Mouse (Mus musculus) intestine, postnatal 0 days (tissue): ENCODE data around the gene Mecom. TPM values are rescaled to one million over a fixed set of nuclear protein-coding genes. Genes with fewer than 3 reads are reported as not detected.
A peak's percentile ranks its signal among the peaks of the same experiment; 100 is the strongest.

Experiments used
- ATAC-seq: fragments of 200-750 bp; cut with Nextera tagmentation; 2 replicates; pipeline ENCODE4 v1.8.0; 2017; ENCODE audit warnings: mild to moderate bottlenecking, moderate TSS enrichment, moderate library complexity
- H3K27ac ChIP-seq: fragments of 300-500 bp; sonication (generic); 2 replicates; pipeline ENCODE4 v1.5.1; 2014; ENCODE audit warnings: mild to moderate bottlenecking, low read depth, low read length, moderate library complexity
- H3K27me3 ChIP-seq: fragments of 300-500 bp; sonication (generic); replicated peaks from 2 replicates; pipeline ENCODE4 v1.6.1; 2014; ENCODE audit warnings: low read length, mixed read lengths; ENCODE audit not compliant: control insufficient read depth, insufficient read depth
- H3K36me3 ChIP-seq: fragments of 300-500 bp; sonication (generic); 2 replicates; pipeline ENCODE4 v1.6.1; 2014; ENCODE audit warnings: mild to moderate bottlenecking, moderate library complexity; ENCODE audit not compliant: control insufficient read depth, insufficient read depth
- H3K4me1 ChIP-seq: fragments of 300-500 bp; sonication (generic); replicated peaks from 2 replicates; pipeline ENCODE4 v1.6.1; 2014; ENCODE audit warnings: antibody characterized with exemption, low read length, mixed read lengths; ENCODE audit not compliant: control insufficient read depth, insufficient read depth
- H3K4me2 ChIP-seq: fragments of 300-500 bp; sonication (generic); replicated peaks from 2 replicates; pipeline ENCODE4 v1.6.1; 2014; ENCODE audit warnings: low read depth, mild to moderate bottlenecking, moderate library complexity
- H3K4me3 ChIP-seq: fragments of 300-500 bp; sonication (generic); 2 replicates; pipeline ENCODE4 v1.5.1; 2014; ENCODE audit warnings: low read depth, low read length
- H3K9ac ChIP-seq: fragments of 300-500 bp; sonication (generic); 2 replicates; pipeline ENCODE4 v1.6.1; 2014; ENCODE audit warnings: mild to moderate bottlenecking, low read depth, low read length
- H3K9me3 ChIP-seq: fragments of 300-500 bp; sonication (generic); 2 replicates; pipeline ENCODE4 v1.6.1; 2016; ENCODE audit warnings: mixed run types; ENCODE audit not compliant: control insufficient read depth
- CTCF ChIP-seq: sonication (generic); IDR thresholded peaks from 2 replicates; pipeline ENCODE4 v1.5.1; 2016; ENCODE audit warnings: low read depth, mild to moderate bottlenecking, control low read depth, antibody characterized with exemption, moderate library complexity
- WGBS: fragments of 180-500 bp; shearing (Covaris S2); extraction: QIAGEN DNeasy Blood & Tissue Kit; methylation state at CpG from one replicate; pipeline ENCODE4 v1.1.7; 2014; 5-methylcytosine and 5-hydroxymethylcytosine counted together
- polyA plus RNA-seq: library from polyadenylated mRNA; unstranded; fragments of >200 nt; fragmentation: Nextera tagmentation; extraction: Ambion mirVana; gene quantifications from 2 replicates; pipeline ENCODE4 v1.2.1, GENCODE M21; 2015

Gene Mecom
- polyA plus RNA-seq, 1 experiment from 2014 or later = 7.7 TPM

DNA sequence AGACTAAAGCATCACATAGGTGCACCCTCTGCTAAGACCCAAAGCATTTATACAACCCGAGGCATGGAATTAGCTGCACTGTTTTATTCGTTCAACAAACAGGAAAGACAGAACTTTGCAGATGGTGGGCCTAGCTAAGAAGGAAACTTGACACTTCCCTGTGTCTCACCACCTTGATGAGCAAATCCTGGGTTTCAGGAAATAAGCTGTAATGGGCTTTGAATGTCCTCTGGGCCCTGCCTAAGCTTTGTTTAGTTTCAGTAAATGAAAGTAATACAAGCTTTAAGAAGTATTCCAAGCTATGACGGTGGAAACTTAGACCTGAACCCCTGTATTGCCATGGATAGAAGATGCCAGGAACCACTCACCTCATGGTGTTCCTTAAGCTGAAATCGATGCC is 383.0 kb downstream of the Mecom start:
- WGBS = 62% methylated on average over 4 of the region's 4 CpGs

GRCm38 (mm10) chr3:30163390-30163789 is 384.4 kb downstream of the Mecom start:
- peak; percentile 53 for ATAC-seq
- H3K27me3 ChIP-seq = no peaks in the 10 kb centered on the region
- 0 out of 2 replicates have a peak, but pooled peaks cover 3% of the 10 kb centered on the region for H3K4me1 ChIP-seq
- TF ChIP-seq CTCF = no peak
- no peak overlapping the region for H3K4me2 ChIP-seq
- H3K9ac ChIP-seq = no peak overlapping the region
- no peak overlapping the region for H3K4me3 ChIP-seq
- WGBS = 27% methylated on average over 4 of the region's 4 CpGs
- no peaks in the 10 kb centered on the region for H3K36me3 ChIP-seq
- no peak overlapping the region for H3K27ac ChIP-seq
- no peaks in the 10 kb centered on the region for H3K9me3 ChIP-seq

More for the DNA sequence above, 383.0 kb downstream of the Mecom start:
- ATAC-seq = no peak
- Histone ChIP-seq H3K36me3 (no peaks in the 10 kb centered on the region), H3K9me3 (no peaks in the 10 kb centered on the region), H3K9ac (no peak overlapping the region), H3K27me3 (no peaks in the 10 kb centered on the region), H3K27ac (no peak overlapping the region), H3K4me2 (no peak overlapping the region), H3K4me1 (0 out of 2 replicates have a peak, but pooled peaks cover 3% of the 10 kb centered on the region), H3K4me3 (no peak overlapping the region)
- no peak for TF ChIP-seq CTCF

GRCm38 (mm10) chr3:30160961-30161670 is 386.7 kb downstream of the Mecom start:
- ATAC-seq = no peak
- WGBS = 58% methylated on average over 5 of the region's 5 CpGs

GRCm38 (mm10) chr3:30160346-30160745 is 387.5 kb downstream of the Mecom start:
- Histone ChIP-seq H3K4me1 (no peaks in the 10 kb centered on the region), H3K27ac (no peak overlapping the region), H3K4me2 (no peak overlapping the region), H3K4me3 (no peak overlapping the region), H3K9me3 (no peaks in the 10 kb centered on the region), H3K36me3 (no peaks in the 10 kb centered on the region), H3K9ac (no peak overlapping the region), H3K27me3 (no peaks in the 10 kb centered on the region)
- no peak for ATAC-seq
- TF ChIP-seq CTCF = peak; percentile 63
- WGBS = 77% methylated on average over 5 of the region's 5 CpGs

More at GRCm38 (mm10) chr3:30160961-30161670, 386.7 kb downstream of the Mecom start:
- H3K9me3 ChIP-seq = no peaks in the 10 kb centered on the region
- H3K4me3 ChIP-seq = no peak overlapping the region
- no peaks in the 10 kb centered on the region for H3K27me3 ChIP-seq
- no peak overlapping the region for H3K4me2 ChIP-seq
- no peak overlapping the region for H3K27ac ChIP-seq
- TF ChIP-seq CTCF = no peak
- no peaks in the 10 kb centered on the region for H3K36me3 ChIP-seq
- no peak overlapping the region for H3K9ac ChIP-seq
- H3K4me1 ChIP-seq = no peaks in the 10 kb centered on the region

DNA sequence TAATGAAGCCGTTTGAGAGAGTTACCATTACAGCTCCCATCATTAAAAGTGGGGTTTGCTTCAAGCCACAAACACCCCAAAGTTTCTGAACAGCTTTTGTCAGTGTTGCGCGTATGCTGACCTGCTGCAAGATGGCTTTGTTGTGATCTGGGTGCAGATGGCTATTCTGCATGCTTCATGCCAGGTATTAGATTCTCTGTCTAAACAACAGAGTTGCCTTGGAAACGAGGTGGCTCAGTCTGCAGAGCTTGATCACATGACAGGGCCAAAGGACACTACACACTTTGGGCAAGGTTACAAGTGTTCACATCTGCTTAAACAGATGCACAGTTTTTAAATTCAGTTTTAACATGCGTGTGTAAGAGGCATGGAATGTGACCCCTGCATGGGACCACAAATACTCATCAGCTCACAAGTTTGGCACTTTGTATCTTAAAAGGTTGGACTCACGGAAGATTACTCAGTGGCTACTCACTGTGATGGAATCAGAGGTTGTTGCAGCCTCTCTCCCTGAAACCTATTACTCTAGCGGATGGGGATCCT is 390.6 kb downstream of the Mecom start:
- Histone ChIP-seq H3K4me3 (no peak overlapping the region), H3K9me3 (no peaks in the 10 kb centered on the region), H3K27me3 (no peaks in the 10 kb centered on the region), H3K4me2 (no peak overlapping the region), H3K9ac (no peak overlapping the region), H3K4me1 (no peaks in the 10 kb centered on the region), H3K36me3 (no peaks in the 10 kb centered on the region), H3K27ac (no peak overlapping the region)
- 83% methylated on average over 7 of the region's 7 CpGs for WGBS
- no peak for ATAC-seq
- no peak for TF ChIP-seq CTCF

DNA sequence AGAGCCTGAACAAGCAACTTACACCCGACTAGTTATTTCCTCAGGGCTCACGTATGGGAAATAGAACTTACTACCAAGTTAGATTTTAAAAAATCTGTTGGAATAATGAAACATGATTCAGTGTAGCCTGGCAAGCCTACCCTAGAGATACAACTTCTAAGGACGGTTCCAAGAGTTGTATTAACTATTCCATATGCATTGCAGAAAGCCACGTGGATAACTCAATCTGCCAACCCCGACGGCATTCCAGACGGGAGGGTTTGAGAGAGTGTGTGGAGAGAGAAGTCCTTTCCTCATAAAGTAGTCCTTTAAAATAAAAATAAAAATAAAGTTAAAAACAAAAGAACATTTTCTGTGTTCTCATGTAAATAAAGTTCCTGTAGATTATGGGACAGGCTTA is 393.4 kb downstream of the Mecom start:
- no peak overlapping the region for H3K4me3 ChIP-seq
- H3K9ac ChIP-seq = no peak overlapping the region
- no peak overlapping the region for H3K4me2 ChIP-seq
- no peak for ATAC-seq
- WGBS = 92% methylated on average over 7 of the region's 7 CpGs
- no peaks in the 10 kb centered on the region for H3K4me1 ChIP-seq
- no peaks in the 10 kb centered on the region for H3K27me3 ChIP-seq
- no peaks in the 10 kb centered on the region for H3K36me3 ChIP-seq
- H3K27ac ChIP-seq = no peak overlapping the region
- no peaks in the 10 kb centered on the region for H3K9me3 ChIP-seq
- no peak for TF ChIP-seq CTCF
